Mouse (Mus musculus): Measurements from ENCODE around the gene Zdhhc1. TPM values are rescaled to one million over a fixed set of nuclear protein-coding genes. Genes with fewer than 3 reads are reported as not detected.

The Zdhhc1 gene
- total and polyA plus RNA-seq, 3 experiments, result 4.9 to 11.5 TPM; not detected in 1

- Histone ChIP-seq H3K27ac (ENCODE audit: control insufficient read depth, low read depth, low read length) (no peak overlapping the region), H3K4me3 (ENCODE audit: control insufficient read depth in 1 of 2, insufficient read depth in 1 of 2, low read depth in 2 of 2, low read length in 2 of 2) (no peak overlapping the region), H3K79me2 (ENCODE audit: control insufficient read depth, insufficient read depth, low read length, poor library complexity) (no peaks in the 10 kb centered on the region), H3K4me1 (ENCODE audit: control insufficient read depth in 1 of 2, insufficient read depth in 2 of 2, low read length in 2 of 2) (peaks cover 15 to 16% of the 10 kb centered on the region in 2 experiments), H3K36me3 (ENCODE audit: control insufficient read depth in 1 of 2, insufficient read depth in 2 of 2, low read length in 2 of 2) (peaks cover 0 to 21% of the 10 kb centered on the region in 2 experiments; a peak in 3 of 4 replicates), H3K9ac (ENCODE audit: control insufficient read depth, low read depth, low read length, poor library complexity, severe bottlenecking) (no peak overlapping the region), H3K9me3 (replicated peaks; ENCODE audit: insufficient read depth, low read length) (no peaks in the 10 kb centered on the region), H3K27me3 (ENCODE audit: control insufficient read depth in 1 of 2, insufficient read depth in 2 of 2, low read length in 2 of 2) (no peaks in the 10 kb centered on the region)
- TF ChIP-seq SMC3 (IDR thresholded peaks at IDR 0.05; ENCODE audit: low read depth, low read length), result no peak
- TF ChIP-seq TCF12 (IDR thresholded peaks at IDR 0.05; ENCODE audit: low read depth, low read length), result no peak
- no peak for TF ChIP-seq ZMIZ1 (IDR thresholded peaks at IDR 0.05; ENCODE audit: low read depth, low read length)
- TF ChIP-seq KAT2A (conservative IDR thresholded peaks at IDR 0.05; ENCODE audit: low read depth, low read length), result no peak
- DNase-seq (ENCODE audit: low read depth, low spot score), result no peak
Observed at GRCm38 (mm10) chr8:105529271-105529670, 32.6 kb upstream of the Zdhhc1 start.

- no peak for TF ChIP-seq ZC3H11A (IDR thresholded peaks at IDR 0.05; ENCODE audit: low read depth, low read length)
- TF ChIP-seq E2F4 (IDR thresholded peaks at IDR 0.05; ENCODE audit: borderline replicate concordance, low read depth, low read length), result no peak
Observed at GRCm38 (mm10) chr8:105528206-105528605, 31.5 kb upstream of the Zdhhc1 start.

GRCm38 (mm10) chr8:105527110-105527509 is 30.4 kb upstream of the Zdhhc1 start:
- Histone ChIP-seq H3K79me2 (ENCODE audit: control insufficient read depth, insufficient read depth, low read length, poor library complexity) (no peaks in the 10 kb centered on the region), H3K9ac (ENCODE audit: control insufficient read depth, low read depth, low read length, poor library complexity, severe bottlenecking) (no peak overlapping the region), H3K36me3 (ENCODE audit: control insufficient read depth in 1 of 2, insufficient read depth in 2 of 2, low read length in 2 of 2) (peaks cover 0 to 3% of the 10 kb centered on the region in 2 experiments; a peak in 2 of 4 replicates), H3K27me3 (ENCODE audit: control insufficient read depth in 1 of 2, insufficient read depth in 2 of 2, low read length in 2 of 2) (no peaks in the 10 kb centered on the region), H3K9me3 (replicated peaks; ENCODE audit: insufficient read depth, low read length) (no peaks in the 10 kb centered on the region), H3K4me3 (ENCODE audit: control insufficient read depth in 1 of 2, insufficient read depth in 1 of 2, low read depth in 2 of 2, low read length in 2 of 2) (no peak overlapping the region), H3K4me1 (ENCODE audit: control insufficient read depth in 1 of 2, insufficient read depth in 2 of 2, low read length in 2 of 2) (0 out of 4 replicates have a peak, but pooled peaks cover 0 to under 1% of the 10 kb centered on the region in 2 experiments), H3K27ac (ENCODE audit: control insufficient read depth, low read depth, low read length) (no peak overlapping the region)
- TF ChIP-seq MYC (IDR thresholded peaks at IDR 0.05; ENCODE audit: low read depth, low read length), result no peak
- no peak for TF ChIP-seq RAD21 (IDR thresholded peaks at IDR 0.05; ENCODE audit: low read depth, low read length)
- no peak for TF ChIP-seq MXI1 (IDR thresholded peaks at IDR 0.05; ENCODE audit: low read depth, low read length)
- no peak for TF ChIP-seq SIN3A (IDR thresholded peaks at IDR 0.05; ENCODE audit: low read length)
- TF ChIP-seq TAL1 (IDR thresholded peaks at IDR 0.05; ENCODE audit: low read length), result no peak
- TF ChIP-seq POLR2A (IDR thresholded peaks at IDR 0.05; ENCODE audit: control insufficient read depth in 1 of 2, insufficient read depth in 1 of 2, low read depth in 1 of 2, low read length in 2 of 2, poor library complexity in 1 of 2), result no peak
- no peak for TF ChIP-seq RCOR1 (IDR thresholded peaks at IDR 0.05; ENCODE audit: low read depth, low read length)
- no peak for TF ChIP-seq POLR2AphosphoS5 (IDR thresholded peaks at IDR 0.05; ENCODE audit: borderline replicate concordance, low read depth, low read length)
- no peak for TF ChIP-seq CHD1 (IDR thresholded peaks at IDR 0.05; ENCODE audit: low read depth, low read length)
- TF ChIP-seq SMC3 (IDR thresholded peaks at IDR 0.05; ENCODE audit: low read depth, low read length), result no peak
- no peak for TF ChIP-seq BHLHE40 (IDR thresholded peaks at IDR 0.05; ENCODE audit: borderline replicate concordance, low read depth, low read length)
- no peak for TF ChIP-seq KAT2A (conservative IDR thresholded peaks at IDR 0.05; ENCODE audit: low read depth, low read length)
- TF ChIP-seq CHD2 (IDR thresholded peaks at IDR 0.05; ENCODE audit: low read length), result no peak
- no peak for TF ChIP-seq TBP (IDR thresholded peaks at IDR 0.05; ENCODE audit: low read depth, low read length)
- TF ChIP-seq MYB (IDR thresholded peaks at IDR 0.05; ENCODE audit: low read depth, low read length), result no peak
- no peak for TF ChIP-seq USF1 (IDR thresholded peaks at IDR 0.05; ENCODE audit: low read depth, low read length)
- no peak for TF ChIP-seq ELF1 (IDR thresholded peaks at IDR 0.05; ENCODE audit: low read depth, low read length)
- TF ChIP-seq NRF1 (IDR thresholded peaks at IDR 0.05; ENCODE audit: insufficient read depth, low read depth, low read length, poor library complexity, severe bottlenecking), result no peak
- TF ChIP-seq GABPA (IDR thresholded peaks at IDR 0.05; ENCODE audit: low read depth, low read length), result no peak
- no peak for TF ChIP-seq GATA1 (IDR thresholded peaks at IDR 0.05; ENCODE audit: low read depth, low read length)
- DNase-seq (ENCODE audit: low read depth, low spot score), result no peak

More at GRCm38 (mm10) chr8:105528206-105528605, 31.5 kb upstream of the Zdhhc1 start:
- Histone ChIP-seq H3K9ac (ENCODE audit: control insufficient read depth, low read depth, low read length, poor library complexity, severe bottlenecking) (no peak overlapping the region), H3K36me3 (ENCODE audit: control insufficient read depth in 1 of 2, insufficient read depth in 2 of 2, low read length in 2 of 2) (peaks cover 0 to 12% of the 10 kb centered on the region in 2 experiments; a peak in 3 of 4 replicates), H3K27me3 (ENCODE audit: control insufficient read depth in 1 of 2, insufficient read depth in 2 of 2, low read length in 2 of 2) (no peaks in the 10 kb centered on the region), H3K4me1 (ENCODE audit: control insufficient read depth in 1 of 2, insufficient read depth in 2 of 2, low read length in 2 of 2) (peaks cover 7 to 9% of the 10 kb centered on the region in 2 experiments; a peak in 3 of 4 replicates), H3K79me2 (ENCODE audit: control insufficient read depth, insufficient read depth, low read length, poor library complexity) (no peaks in the 10 kb centered on the region), H3K9me3 (replicated peaks; ENCODE audit: insufficient read depth, low read length) (no peaks in the 10 kb centered on the region), H3K4me3 (ENCODE audit: control insufficient read depth in 1 of 2, insufficient read depth in 1 of 2, low read depth in 2 of 2, low read length in 2 of 2) (no peak overlapping the region), H3K27ac (ENCODE audit: control insufficient read depth, low read depth, low read length) (no peak overlapping the region)
- no peak for DNase-seq (ENCODE audit: low read depth, low spot score)

Measured in MEL (cell line).